Mouse (Mus musculus) heart, embryonic 11.5 days (tissue): ENCODE data around the gene Ropn1. TPM values are rescaled to one million over a fixed set of nuclear protein-coding genes. Genes with fewer than 3 reads are reported as not detected.

Experiments used
- polyA plus RNA-seq: library from polyadenylated mRNA; unstranded; fragments of >200 nt; fragmentation: Nextera tagmentation; extraction: Ambion mirVana; gene quantifications from 2 replicates; pipeline ENCODE4 v1.2.1, GENCODE M21; 2014

Gene Ropn1
- polyA plus RNA-seq, 1 experiment from 2014 or later = 0.56 TPM

Other genes starting within 250 kb of the Ropn1 start
- gene Kalrn, start 76.4 kb upstream of the Ropn1 start, polyA plus RNA-seq = 23.0 and 23.6 TPM in 2 replicates
- 9.4 and 9.5 TPM in 2 replicates for gene Ccdc14, start 40.7 kb downstream of the Ropn1 start, polyA plus RNA-seq
- gene Mylk, start 95.3 kb downstream of the Ropn1 start, polyA plus RNA-seq = 4.3 TPM in 2 replicates